Mouse (Mus musculus) limb, embryonic 14.5 days (tissue): ENCODE measurements around the gene Gm21317. TPM values are rescaled to one million over a fixed set of nuclear protein-coding genes. Genes with fewer than 3 reads are reported as not detected.
"Not testable (repeated sequence)": the region's sequence is repeated elsewhere in the genome, so short reads cannot be mapped to it uniquely, and the experiment has no call there.

Experiments used
- ATAC-seq: fragments of 200-750 bp; cut with Nextera tagmentation; 2 replicates; pipeline ENCODE4 v1.8.0; 2017; ENCODE audit warnings: low read depth, moderate number of reproducible peaks, moderate TSS enrichment; ENCODE audit not compliant: low FRiP score
- DNase-seq: peaks from one replicate; pipeline ENCODE4 v3.0.0-alpha.2; 2015; ENCODE audit warnings: low spot score
- H3K27ac ChIP-seq: fragments of 300-500 bp; sonication (generic); replicated peaks from 2 replicates; pipeline ENCODE4 v1.5.1; 2014; ENCODE audit warnings: low read depth, mild to moderate bottlenecking, low read length, moderate library complexity, mixed read lengths
- H3K27me3 ChIP-seq: fragments of 300-500 bp; sonication (generic); 2 replicates; pipeline ENCODE4 v1.6.1; 2014; ENCODE audit warnings: low read length, mixed read lengths; ENCODE audit not compliant: control insufficient read depth, insufficient read depth
- H3K36me3 ChIP-seq: fragments of 300-500 bp; sonication (generic); 2 replicates; pipeline ENCODE4 v1.6.1; 2014; ENCODE audit warnings: mild to moderate bottlenecking, low read length, moderate library complexity, mixed read lengths; ENCODE audit not compliant: control insufficient read depth, insufficient read depth
- H3K4me1 ChIP-seq: fragments of 300-500 bp; sonication (generic); 2 replicates; pipeline ENCODE4 v1.6.1; 2014; ENCODE audit warnings: antibody characterized with exemption, low read length, mixed read lengths; ENCODE audit not compliant: control insufficient read depth, insufficient read depth
- H3K4me2 ChIP-seq: fragments of 300-500 bp; sonication (generic); replicated peaks from 2 replicates; pipeline ENCODE4 v1.6.1; 2014; ENCODE audit warnings: low read depth, mild to moderate bottlenecking, low read length, moderate library complexity; ENCODE audit not compliant: severe bottlenecking
- H3K4me3 ChIP-seq: fragments of 300-500 bp; sonication (generic); replicated peaks from 2 replicates; pipeline ENCODE4 v1.5.1; 2014; ENCODE audit warnings: low read length
- H3K9ac ChIP-seq: fragments of 300-500 bp; sonication (generic); 2 replicates; pipeline ENCODE4 v1.6.1; 2014; ENCODE audit warnings: mild to moderate bottlenecking, low read depth, low read length, moderate library complexity; ENCODE audit not compliant: severe bottlenecking
- H3K9me3 ChIP-seq: fragments of 300-500 bp; sonication (generic); 2 replicates; pipeline ENCODE4 v1.6.1; 2016; ENCODE audit warnings: low read length; ENCODE audit not compliant: control insufficient read depth
- WGBS: fragments of 180-500 bp; shearing (Covaris S2); extraction: QIAGEN DNeasy Blood & Tissue Kit; methylation state at CpG from one replicate; pipeline ENCODE4 v1.1.7; 2014; 5-methylcytosine and 5-hydroxymethylcytosine counted together
- polyA plus RNA-seq, 2 experiments: library from polyadenylated mRNA; depleted of rRNA in 1 of 2; stranded (reverse) in 1 of 2; unstranded in 1 of 2; fragments of >200 nt; fragmentation: Nextera tagmentation in 1 of 2; extraction: Ambion mirVana in 1 of 2; gene quantifications; 2 replicates each; pipeline versions ENCODE4 v1.2.1 to v1.2.3; 2012 to 2014

Gm21317 gene
- polyA plus RNA-seq (2012; rRNA removed) (not detected in 2 replicates), polyA plus RNA-seq (2014; fragmentation: Nextera tagmentation; extraction: Ambion mirVana) (not detected in 2 replicates)

DNA sequence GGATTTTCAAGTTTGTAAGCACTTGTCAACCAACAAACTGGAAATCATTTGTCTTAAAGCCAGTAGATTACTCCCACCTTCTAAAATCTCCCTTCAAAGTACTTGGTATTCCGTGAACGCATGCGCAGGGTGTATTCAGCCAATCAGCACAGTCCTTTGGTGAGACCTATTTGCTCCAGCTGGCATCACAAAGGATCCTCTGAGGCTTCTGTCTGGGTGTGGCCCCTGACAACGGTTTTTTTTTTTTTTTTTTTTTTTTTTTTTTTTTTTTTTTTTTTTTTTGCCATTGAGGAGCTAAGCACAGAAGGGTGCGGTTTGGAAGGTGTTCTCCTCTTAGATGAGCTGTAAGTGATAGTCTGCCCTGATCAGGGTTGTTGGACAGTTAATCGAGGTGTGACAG, at the start of gene Gm21317:
TSS of gene Gm21317 (plus strand) at position 301 of the 400 bp plus-strand sequence.
- not testable (repeated sequence) for H3K9me3 ChIP-seq, H3K4me1 ChIP-seq, ATAC-seq, H3K27me3 ChIP-seq, H3K9ac ChIP-seq, H3K36me3 ChIP-seq, DNase-seq, H3K4me3 ChIP-seq, H3K4me2 ChIP-seq, H3K27ac ChIP-seq
- no CpG with 5 or more reads among the region's 6 CpGs for WGBS
